Mouse (Mus musculus): Measurements from ENCODE around the gene Narfl. TPM values are rescaled to one million over a fixed set of nuclear protein-coding genes. Genes with fewer than 3 reads are reported as not detected.

The Narfl gene
- total RNA-seq, 1 experiment: 27.0 TPM

DNA sequence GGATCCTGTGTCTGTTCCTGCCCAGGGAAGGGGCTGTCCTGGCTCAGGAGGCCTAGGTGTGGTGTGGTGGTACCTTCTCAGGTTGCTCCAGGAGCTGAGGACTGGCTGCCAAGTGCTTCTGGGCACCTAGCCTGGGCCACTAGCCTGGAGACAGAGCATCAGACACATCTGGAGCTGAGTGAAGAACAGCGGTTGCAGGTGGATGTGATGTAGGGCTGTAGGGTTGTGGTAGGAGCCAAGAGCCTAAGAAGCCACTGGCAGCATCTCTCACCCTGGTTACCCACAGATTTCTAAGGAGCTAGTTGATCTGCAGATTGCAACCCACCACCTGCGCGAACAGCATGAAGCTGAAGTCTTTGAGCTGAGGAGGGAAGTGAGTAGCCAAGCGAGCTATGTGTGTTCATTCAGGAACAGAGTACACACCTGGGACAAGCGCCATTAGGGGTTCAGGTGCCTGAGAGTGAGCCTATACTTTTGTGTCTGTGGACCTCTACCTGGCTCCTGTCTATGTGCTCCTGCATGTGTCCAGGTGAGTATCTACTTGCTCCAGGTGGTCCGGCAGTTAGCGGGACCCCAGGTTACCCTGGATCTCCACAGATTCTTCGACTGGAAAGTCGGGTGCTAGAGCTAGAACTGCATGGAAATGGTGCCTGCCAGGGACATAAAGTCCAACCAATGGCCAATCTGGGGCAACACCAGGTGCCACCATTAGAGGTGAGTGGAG, 13.4 kb downstream of the Narfl start:
- TF ChIP-seq ZC3H11A (IDR thresholded peaks at IDR 0.05; ENCODE audit: borderline replicate concordance, low read depth, low read length) (no peak), HCFC1 (IDR thresholded peaks at IDR 0.05; ENCODE audit: borderline replicate concordance, insufficient read depth, low read length) (no peak), CHD2 (IDR thresholded peaks at IDR 0.05; ENCODE audit: low read depth, low read length) (no peak), ZNF384 (IDR thresholded peaks at IDR 0.05; ENCODE audit: low read depth, low read length) (no peak)
- DNase-seq (ENCODE audit: low read depth, low spot score): no peak
- Histone ChIP-seq H3K4me3 (ENCODE audit: insufficient read depth in 1 of 2, low read depth in 1 of 2, low read length in 2 of 2, poor library complexity in 1 of 2, severe bottlenecking in 1 of 2) (no peak overlapping the region), H3K9me3 (ENCODE audit: control insufficient read depth, insufficient read depth, low read depth, low read length) (no peaks in the 10 kb centered on the region), H3K4me1 (ENCODE audit: control insufficient read depth in 2 of 2, insufficient read depth in 2 of 2, low read length in 2 of 2, poor library complexity in 1 of 2) (peaks cover 3 to 8% of the 10 kb centered on the region in 2 experiments; a peak in 1 of 4 replicates), H3K36me3 (ENCODE audit: control insufficient read depth, insufficient read depth, low read length, poor library complexity, severe bottlenecking) (peaks cover 16% of the 10 kb centered on the region), H3K9ac (ENCODE audit: insufficient read depth, low read depth, low read length, poor library complexity, severe bottlenecking) (no peak overlapping the region), H3K27ac (ENCODE audit: insufficient read depth, low read depth, low read length, poor library complexity, severe bottlenecking) (no peak overlapping the region)
- in situ Hi-C loops (cut with MboI; ENCODE audit: low sequenced_read_pairs in 2 of 2, unreplicated experiment in 2 of 2): no loop called here

DNA sequence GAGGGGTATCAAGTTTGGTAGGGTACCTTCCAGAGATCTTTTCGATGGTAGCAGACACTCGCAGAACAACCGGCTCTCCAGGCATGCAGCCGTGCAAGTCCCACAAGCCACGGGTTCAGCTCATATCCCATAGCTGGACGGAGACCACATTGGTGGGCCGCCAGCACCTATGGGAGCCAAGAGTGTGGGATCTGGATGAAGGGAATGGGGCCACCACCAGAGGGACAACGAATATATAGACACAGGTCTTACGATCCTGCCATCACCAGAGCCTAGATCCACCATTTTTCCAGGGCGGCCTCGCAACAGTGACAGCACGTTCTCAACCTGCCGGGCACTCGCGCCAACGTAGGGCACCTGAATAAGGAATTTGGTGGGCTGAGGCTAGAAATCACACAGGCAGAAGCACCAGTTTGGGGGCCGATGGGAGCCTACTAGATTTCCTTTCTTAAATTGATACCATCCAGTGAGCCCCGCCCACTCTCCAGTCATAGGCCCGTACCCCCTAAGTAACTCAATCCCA, 17.8 kb downstream of the Narfl start:
- H3K4me1 ChIP-seq (ENCODE audit: control insufficient read depth in 2 of 2, insufficient read depth in 2 of 2, low read length in 2 of 2, poor library complexity in 1 of 2): peaks cover 0 to 10% of the 10 kb centered on the region in 2 experiments; a peak in 1 of 4 replicates
- in situ Hi-C loops (cut with MboI; ENCODE audit: low sequenced_read_pairs in 2 of 2, unreplicated experiment in 2 of 2): no loop called here
- H3K4me3 ChIP-seq (ENCODE audit: insufficient read depth in 1 of 2, low read depth in 1 of 2, low read length in 2 of 2, poor library complexity in 1 of 2, severe bottlenecking in 1 of 2): peak overlapping the region; percentile 72 to 88
- no peak for DNase-seq (ENCODE audit: low read depth, low spot score)
- H3K36me3 ChIP-seq (ENCODE audit: control insufficient read depth, insufficient read depth, low read length, poor library complexity, severe bottlenecking): peaks cover 4% of the 10 kb centered on the region; the same call in 1 of the 2 replicates
- no peak for TF ChIP-seq HCFC1 (IDR thresholded peaks at IDR 0.05; ENCODE audit: borderline replicate concordance, insufficient read depth, low read length)
- TF ChIP-seq ZC3H11A (IDR thresholded peaks at IDR 0.05; ENCODE audit: borderline replicate concordance, low read depth, low read length): no peak
- TF ChIP-seq MAFK (IDR thresholded peaks at IDR 0.05; ENCODE audit: insufficient read depth, low read depth, low read length): no peak
- no peak for TF ChIP-seq ZNF384 (IDR thresholded peaks at IDR 0.05; ENCODE audit: low read depth, low read length)
- no peak for TF ChIP-seq CHD2 (IDR thresholded peaks at IDR 0.05; ENCODE audit: low read depth, low read length)
- no peaks in the 10 kb centered on the region for H3K9me3 ChIP-seq (ENCODE audit: control insufficient read depth, insufficient read depth, low read depth, low read length)
- peak overlapping the region; percentile 74 for H3K9ac ChIP-seq (ENCODE audit: insufficient read depth, low read depth, low read length, poor library complexity, severe bottlenecking)
- H3K27ac ChIP-seq (ENCODE audit: insufficient read depth, low read depth, low read length, poor library complexity, severe bottlenecking): no peak overlapping the region

DNA sequence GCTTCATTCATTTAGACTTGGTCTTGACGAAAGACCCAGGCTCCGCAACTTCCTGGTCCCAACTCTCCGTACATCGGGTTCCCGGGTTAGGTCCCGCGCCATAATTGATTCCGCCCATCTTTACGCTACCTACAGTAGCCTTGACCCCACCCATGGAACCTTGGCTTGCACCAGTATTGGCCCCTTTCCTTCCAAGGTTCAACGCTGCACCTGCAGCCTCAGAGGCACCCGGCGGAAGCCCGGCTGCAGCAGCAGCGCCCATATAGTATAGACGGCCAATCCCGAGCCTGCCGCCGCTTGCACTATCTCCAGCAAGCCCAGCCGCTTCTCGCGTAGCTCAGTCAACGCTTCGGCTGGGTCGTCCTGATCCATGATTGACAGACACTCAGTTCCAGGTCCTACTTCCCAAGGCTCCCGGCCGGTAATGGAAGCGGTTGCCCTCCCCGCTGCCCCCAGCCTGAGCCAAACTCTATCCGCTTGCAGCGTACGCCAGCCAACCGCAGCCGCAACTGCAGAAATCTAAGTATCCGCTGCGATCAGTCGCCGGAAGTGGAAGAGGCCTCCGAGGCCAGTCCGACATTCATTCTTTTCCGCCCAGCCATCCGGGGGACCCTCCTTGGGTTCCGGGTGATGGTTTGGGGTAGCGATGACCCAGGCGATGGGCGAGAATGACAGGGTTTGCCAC, 18.4 kb downstream of the Narfl start:
- no peak for DNase-seq (ENCODE audit: low read depth, low spot score)
- in situ Hi-C loops (cut with MboI; ENCODE audit: low sequenced_read_pairs in 2 of 2, unreplicated experiment in 2 of 2): no loop called here
- H3K27ac ChIP-seq (ENCODE audit: insufficient read depth, low read depth, low read length, poor library complexity, severe bottlenecking): no peak overlapping the region
- peaks cover 0 to 10% of the 10 kb centered on the region in 2 experiments; a peak in 1 of 4 replicates for H3K4me1 ChIP-seq (ENCODE audit: control insufficient read depth in 2 of 2, insufficient read depth in 2 of 2, low read length in 2 of 2, poor library complexity in 1 of 2)
- H3K36me3 ChIP-seq (ENCODE audit: control insufficient read depth, insufficient read depth, low read length, poor library complexity, severe bottlenecking): peaks cover 4% of the 10 kb centered on the region; the same call in 1 of the 2 replicates
- TF ChIP-seq HCFC1 (IDR thresholded peaks at IDR 0.05; ENCODE audit: borderline replicate concordance, insufficient read depth, low read length) (peak; percentile 84), CHD2 (IDR thresholded peaks at IDR 0.05; ENCODE audit: low read depth, low read length) (peak; percentile 50; the same call in 1 of the 2 replicates), ZNF384 (IDR thresholded peaks at IDR 0.05; ENCODE audit: low read depth, low read length) (no peak)
- peak overlapping the region; percentile 72 to 88 for H3K4me3 ChIP-seq (ENCODE audit: insufficient read depth in 1 of 2, low read depth in 1 of 2, low read length in 2 of 2, poor library complexity in 1 of 2, severe bottlenecking in 1 of 2)
- peak overlapping the region; percentile 74 for H3K9ac ChIP-seq (ENCODE audit: insufficient read depth, low read depth, low read length, poor library complexity, severe bottlenecking)
- no peaks in the 10 kb centered on the region for H3K9me3 ChIP-seq (ENCODE audit: control insufficient read depth, insufficient read depth, low read depth, low read length)

DNA sequence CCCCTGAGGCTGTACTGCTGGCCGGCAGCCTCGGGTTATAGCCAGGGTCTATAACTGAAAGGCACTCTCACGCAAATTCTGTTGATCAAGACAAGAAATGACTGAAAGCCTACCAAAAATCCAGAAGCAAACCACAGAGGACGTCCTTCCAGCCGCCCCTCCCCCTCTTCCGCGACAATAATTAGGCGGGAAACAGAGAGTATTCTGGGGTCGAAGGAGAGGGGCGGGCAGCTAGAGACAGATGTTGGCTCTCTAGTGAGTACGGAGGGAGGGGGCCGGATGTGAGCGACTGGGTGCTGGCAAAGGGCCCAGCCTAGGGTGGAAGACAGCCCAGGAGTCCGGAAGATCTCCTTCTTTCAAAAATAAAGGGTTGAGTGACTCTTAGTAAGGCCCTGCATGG, 19.0 kb downstream of the Narfl start, which contains the start of gene Fam173a:
TSS of gene Fam173a (minus strand) at position 287 of the 400 bp plus-strand sequence.
- Histone ChIP-seq H3K36me3 (ENCODE audit: control insufficient read depth, insufficient read depth, low read length, poor library complexity, severe bottlenecking) (peaks cover 4% of the 10 kb centered on the region; the same call in 1 of the 2 replicates), H3K4me3 (ENCODE audit: insufficient read depth in 1 of 2, low read depth in 1 of 2, low read length in 2 of 2, poor library complexity in 1 of 2, severe bottlenecking in 1 of 2) (peak within 1 kb of the TSS; percentile 72 to 88), H3K4me1 (ENCODE audit: control insufficient read depth in 2 of 2, insufficient read depth in 2 of 2, low read length in 2 of 2, poor library complexity in 1 of 2) (peaks cover 2 to 10% of the 10 kb centered on the region in 2 experiments; a peak in 2 of 4 replicates), H3K27ac (ENCODE audit: insufficient read depth, low read depth, low read length, poor library complexity, severe bottlenecking) (no peak within 1 kb of the TSS), H3K9me3 (ENCODE audit: control insufficient read depth, insufficient read depth, low read depth, low read length) (no peaks in the 10 kb centered on the region), H3K9ac (ENCODE audit: insufficient read depth, low read depth, low read length, poor library complexity, severe bottlenecking) (peak within 1 kb of the TSS; percentile 74)
- TF ChIP-seq MAFK (IDR thresholded peaks at IDR 0.05; ENCODE audit: insufficient read depth, low read depth, low read length) (no peak), ZC3H11A (IDR thresholded peaks at IDR 0.05; ENCODE audit: borderline replicate concordance, low read depth, low read length) (no peak), CHD2 (IDR thresholded peaks at IDR 0.05; ENCODE audit: low read depth, low read length) (no peak), ZNF384 (IDR thresholded peaks at IDR 0.05; ENCODE audit: low read depth, low read length) (no peak), HCFC1 (IDR thresholded peaks at IDR 0.05; ENCODE audit: borderline replicate concordance, insufficient read depth, low read length) (no peak)
- in situ Hi-C loops (cut with MboI; ENCODE audit: low sequenced_read_pairs in 2 of 2, unreplicated experiment in 2 of 2): no loop called here
- DNase-seq (ENCODE audit: low read depth, low spot score): no peak

All from ES-E14 (cell line).